Mouse (Mus musculus): ENCODE data around the gene Tbcd. TPM values are rescaled to one million over a fixed set of nuclear protein-coding genes. Genes with fewer than 3 reads are reported as not detected.
A peak's percentile ranks its signal among the peaks of the same experiment; 100 is the strongest.

Gene Tbcd
- polyA plus RNA-seq, 1 experiment from 2014 or later, result 61.9 TPM

DNA sequence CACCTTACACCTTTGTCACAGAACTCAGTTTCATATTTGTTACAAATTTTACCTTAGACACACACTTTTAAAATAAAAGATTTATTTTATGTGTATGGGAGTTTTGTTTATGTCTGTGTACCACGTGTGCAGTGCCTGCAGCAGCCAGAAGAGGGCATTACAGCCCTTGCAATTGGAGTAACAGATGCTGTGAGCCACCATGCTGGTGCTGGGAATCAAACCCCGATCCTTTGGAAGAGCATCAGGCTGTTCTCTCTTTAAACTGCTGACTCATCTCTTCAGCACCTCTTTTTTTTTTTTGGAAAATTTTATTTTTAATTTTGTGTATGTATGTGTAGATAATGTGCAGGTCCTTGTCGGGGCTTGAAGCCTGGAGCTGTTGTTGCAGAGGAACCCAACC, 6.1 kb downstream of the Tbcd start:
- H3K4me3 ChIP-seq (replicated peaks; ENCODE audit: low read length), result no peak overlapping the region
- H3K27me3 ChIP-seq (replicated peaks; ENCODE audit: control insufficient read depth, insufficient read depth, low read length), result no peaks in the 10 kb centered on the region
- H3K4me2 ChIP-seq (ENCODE audit: low read length), result no peak overlapping the region
- peaks cover 14% of the 10 kb centered on the region for H3K36me3 ChIP-seq (ENCODE audit: control insufficient read depth, insufficient read depth)
- 94% methylated on average over 3 of the region's 3 CpGs for WGBS
- H3K9ac ChIP-seq (replicated peaks; ENCODE audit: low read depth, low read length), result no peak overlapping the region
- H3K27ac ChIP-seq (ENCODE audit: low read length), result no peak overlapping the region
- H3K4me1 ChIP-seq (replicated peaks; ENCODE audit: control insufficient read depth, insufficient read depth, low read length), result peaks cover 6% of the 10 kb centered on the region
- ATAC-seq, result no peak
- no peaks in the 10 kb centered on the region for H3K9me3 ChIP-seq (ENCODE audit: control insufficient read depth, low read length)

- H3K4me3 ChIP-seq (replicated peaks; ENCODE audit: low read length), result no peak overlapping the region
- H3K4me2 ChIP-seq (ENCODE audit: low read length), result no peak overlapping the region
- no peaks in the 10 kb centered on the region for H3K9me3 ChIP-seq (ENCODE audit: control insufficient read depth, low read length)
- ATAC-seq, result no peak
- H3K9ac ChIP-seq (replicated peaks; ENCODE audit: low read depth, low read length), result no peak overlapping the region
- no peaks in the 10 kb centered on the region for H3K27me3 ChIP-seq (replicated peaks; ENCODE audit: control insufficient read depth, insufficient read depth, low read length)
- 96% methylated on average over 6 of the region's 6 CpGs for WGBS
- H3K36me3 ChIP-seq (ENCODE audit: control insufficient read depth, insufficient read depth), result peaks cover 14% of the 10 kb centered on the region
- no peaks in the 10 kb centered on the region for H3K4me1 ChIP-seq (replicated peaks; ENCODE audit: control insufficient read depth, insufficient read depth, low read length)
- H3K27ac ChIP-seq (ENCODE audit: low read length), result no peak overlapping the region
Measured at GRCm38 (mm10) chr11:121467408-121467807, 15.7 kb downstream of the Tbcd start.

DNA sequence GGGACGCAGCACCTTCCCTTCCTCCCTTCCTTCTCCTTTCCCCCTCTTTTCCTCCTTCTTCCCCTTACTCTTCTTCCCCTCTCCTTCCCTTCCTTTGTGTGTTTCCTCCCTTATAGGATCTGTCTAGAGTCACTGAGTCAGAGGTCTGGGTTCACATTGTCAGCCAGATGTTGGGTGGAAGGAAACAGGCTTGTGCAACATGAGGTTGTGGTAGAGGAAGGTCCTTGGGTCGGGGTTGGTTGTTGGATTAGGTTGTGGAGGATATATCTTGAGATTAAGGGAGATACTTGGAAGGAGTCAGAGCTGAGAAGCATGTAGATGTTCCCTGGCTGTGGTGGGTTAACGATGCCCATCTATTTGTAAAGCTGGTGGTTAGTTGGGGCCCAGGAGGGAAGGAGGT, 23.1 kb downstream of the Tbcd start:
- Histone ChIP-seq H3K4me3 (replicated peaks; ENCODE audit: low read length) (no peak overlapping the region), H3K4me1 (replicated peaks; ENCODE audit: control insufficient read depth, insufficient read depth, low read length) (no peaks in the 10 kb centered on the region), H3K9ac (replicated peaks; ENCODE audit: low read depth, low read length) (no peak overlapping the region), H3K27ac (ENCODE audit: low read length) (no peak overlapping the region), H3K9me3 (ENCODE audit: control insufficient read depth, low read length) (no peaks in the 10 kb centered on the region), H3K27me3 (replicated peaks; ENCODE audit: control insufficient read depth, insufficient read depth, low read length) (no peaks in the 10 kb centered on the region), H3K36me3 (ENCODE audit: control insufficient read depth, insufficient read depth) (peaks cover 2% of the 10 kb centered on the region; the same call in 1 of the 2 replicates), H3K4me2 (ENCODE audit: low read length) (no peak overlapping the region)
- no peak for ATAC-seq
- WGBS, result 88% methylated on average over 3 of the region's 3 CpGs

DNA sequence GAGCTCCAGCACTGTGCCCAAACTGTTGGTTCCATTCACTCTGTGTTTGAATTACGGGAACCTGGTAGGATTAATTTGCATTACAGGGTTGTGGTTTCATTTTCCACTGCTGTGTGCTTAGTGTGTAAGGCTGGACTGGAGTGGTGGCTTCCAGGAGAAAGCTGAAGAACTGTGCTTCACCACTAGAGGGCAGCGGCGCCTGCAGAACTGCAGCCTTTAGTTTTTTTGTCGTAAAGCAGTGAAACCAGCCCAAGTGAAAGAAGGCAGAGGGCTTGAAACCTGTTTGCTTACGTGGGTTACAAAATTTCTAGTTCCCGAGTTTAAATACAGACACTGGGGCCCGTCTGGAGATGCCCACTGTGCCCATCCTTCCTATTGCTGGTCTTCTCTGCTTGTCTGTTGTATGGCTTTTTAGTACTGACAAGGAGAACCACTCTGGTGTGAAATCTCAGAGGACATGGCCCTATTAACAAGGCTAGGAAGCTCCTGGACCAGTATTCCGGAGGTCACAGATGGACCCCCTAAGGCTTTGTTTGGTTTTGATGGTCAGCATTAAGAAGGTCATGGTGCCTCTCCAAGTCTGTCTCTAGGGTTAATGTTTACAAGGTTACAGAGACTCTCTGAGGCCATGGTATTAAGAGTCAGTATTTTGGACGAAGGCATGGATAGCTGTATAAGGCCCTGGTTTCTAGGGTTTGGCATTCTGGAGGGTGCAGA, 24.1 kb downstream of the Tbcd start:
- Histone ChIP-seq H3K4me2 (ENCODE audit: low read length) (no peak overlapping the region), H3K9me3 (ENCODE audit: control insufficient read depth, low read length) (no peaks in the 10 kb centered on the region), H3K4me1 (replicated peaks; ENCODE audit: control insufficient read depth, insufficient read depth, low read length) (no peaks in the 10 kb centered on the region), H3K4me3 (replicated peaks; ENCODE audit: low read length) (no peak overlapping the region), H3K27ac (ENCODE audit: low read length) (no peak overlapping the region), H3K9ac (replicated peaks; ENCODE audit: low read depth, low read length) (no peak overlapping the region), H3K27me3 (replicated peaks; ENCODE audit: control insufficient read depth, insufficient read depth, low read length) (no peaks in the 10 kb centered on the region), H3K36me3 (ENCODE audit: control insufficient read depth, insufficient read depth) (peaks cover 2% of the 10 kb centered on the region; the same call in 1 of the 2 replicates)
- WGBS, result 34% methylated on average over 9 of the region's 9 CpGs
- 0 out of 2 replicates have a peak, but pooled peaks have one; percentile 23 for ATAC-seq

DNA sequence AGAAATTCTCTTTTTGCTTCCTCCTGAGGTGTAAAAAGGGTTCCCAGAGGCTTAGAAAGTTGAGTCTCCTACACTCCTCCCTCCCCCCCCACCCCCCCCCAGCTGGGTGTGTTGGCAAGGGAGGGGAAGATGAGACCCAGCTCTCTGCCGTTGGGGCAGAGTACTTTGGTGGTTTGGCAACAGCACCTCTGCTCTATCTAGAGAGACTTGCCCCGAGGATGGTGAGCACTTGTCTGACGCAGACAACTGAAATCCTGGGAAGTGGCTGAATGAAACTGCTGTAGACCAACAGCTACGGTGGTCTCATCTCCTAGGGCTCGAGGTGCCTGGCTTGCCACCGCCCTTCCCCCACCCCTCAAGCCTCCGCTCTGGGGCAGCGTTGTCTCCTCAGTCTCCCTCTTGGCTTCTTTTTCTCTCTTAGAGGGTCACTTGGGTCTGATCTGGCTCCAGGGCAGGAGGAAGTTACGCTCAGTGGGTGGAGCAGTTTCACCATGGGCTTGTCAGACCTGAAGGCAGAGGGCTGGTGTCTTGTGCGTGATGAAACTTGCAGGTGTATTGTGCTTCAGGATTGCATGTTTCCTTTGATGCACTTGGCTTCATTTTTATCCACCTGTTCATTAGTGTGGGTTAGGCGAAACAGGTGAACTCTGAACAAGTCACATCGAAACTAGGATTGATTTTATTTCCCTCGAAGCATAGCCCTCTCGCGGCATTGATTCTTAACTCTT, 27.9 kb downstream of the Tbcd start:
- H3K4me3 ChIP-seq (replicated peaks; ENCODE audit: low read length), result no peak overlapping the region
- H3K9me3 ChIP-seq (ENCODE audit: control insufficient read depth, low read length), result no peaks in the 10 kb centered on the region
- H3K27me3 ChIP-seq (replicated peaks; ENCODE audit: control insufficient read depth, insufficient read depth, low read length), result no peaks in the 10 kb centered on the region
- no peak overlapping the region for H3K27ac ChIP-seq (ENCODE audit: low read length)
- no peak overlapping the region for H3K4me2 ChIP-seq (ENCODE audit: low read length)
- H3K9ac ChIP-seq (replicated peaks; ENCODE audit: low read depth, low read length), result no peak overlapping the region
- WGBS, result 93% methylated on average over 15 of the region's 15 CpGs
- H3K4me1 ChIP-seq (replicated peaks; ENCODE audit: control insufficient read depth, insufficient read depth, low read length), result no peaks in the 10 kb centered on the region
- ATAC-seq, result no peak
- H3K36me3 ChIP-seq (ENCODE audit: control insufficient read depth, insufficient read depth), result no peaks in the 10 kb centered on the region; the same call in 1 of the 2 replicates

DNA sequence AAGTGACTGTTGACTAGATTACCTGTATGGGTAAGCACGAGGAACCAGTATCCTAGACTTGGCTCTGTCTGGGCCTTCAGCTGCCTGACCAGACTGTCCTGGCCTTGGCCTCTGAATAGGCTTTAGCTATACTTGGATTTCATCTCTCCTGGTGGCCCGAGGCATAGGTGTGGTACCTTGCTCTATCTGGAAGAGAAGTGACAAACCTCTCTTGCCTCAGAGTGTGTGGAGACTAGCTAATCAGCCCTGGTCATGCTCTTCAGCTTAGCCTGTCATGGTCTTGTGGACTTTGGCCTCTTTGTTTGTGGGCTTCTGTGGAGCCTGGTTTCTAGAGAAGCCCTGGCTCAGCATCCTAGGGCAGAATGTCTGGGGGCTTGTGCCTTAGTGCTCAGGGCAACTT, 29.4 kb downstream of the Tbcd start:
- H3K4me1 ChIP-seq (replicated peaks; ENCODE audit: control insufficient read depth, insufficient read depth, low read length), result no peaks in the 10 kb centered on the region
- no peak overlapping the region for H3K9ac ChIP-seq (replicated peaks; ENCODE audit: low read depth, low read length)
- H3K9me3 ChIP-seq (ENCODE audit: control insufficient read depth, low read length), result no peaks in the 10 kb centered on the region
- H3K27me3 ChIP-seq (replicated peaks; ENCODE audit: control insufficient read depth, insufficient read depth, low read length), result no peaks in the 10 kb centered on the region
- H3K36me3 ChIP-seq (ENCODE audit: control insufficient read depth, insufficient read depth), result no peaks in the 10 kb centered on the region
- WGBS, result 93% methylated on average over 2 of the region's 2 CpGs
- no peak for ATAC-seq
- H3K4me3 ChIP-seq (replicated peaks; ENCODE audit: low read length), result no peak overlapping the region
- H3K4me2 ChIP-seq (ENCODE audit: low read length), result no peak overlapping the region
- H3K27ac ChIP-seq (ENCODE audit: low read length), result no peak overlapping the region

DNA sequence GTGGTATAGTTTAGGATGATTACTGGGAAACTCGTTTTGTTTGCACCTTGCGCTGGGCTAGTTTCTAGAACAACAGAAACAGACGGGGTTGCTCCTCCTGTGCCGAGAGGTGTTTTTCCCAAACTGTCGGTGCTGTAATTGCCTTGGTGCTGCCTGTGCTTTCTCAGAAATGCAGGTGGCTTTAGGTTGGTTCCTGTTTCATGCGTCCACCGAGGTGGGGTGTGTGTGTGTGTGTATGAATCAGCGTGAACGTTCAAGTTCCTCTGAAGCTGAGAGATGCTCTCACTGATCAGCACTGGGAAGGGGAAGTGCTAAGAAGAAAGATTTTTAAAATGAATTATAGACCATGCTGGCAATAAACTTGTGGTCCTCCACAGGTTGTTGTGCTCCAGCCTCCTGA, 34.1 kb downstream of the Tbcd start:
- no peak for ATAC-seq

DNA sequence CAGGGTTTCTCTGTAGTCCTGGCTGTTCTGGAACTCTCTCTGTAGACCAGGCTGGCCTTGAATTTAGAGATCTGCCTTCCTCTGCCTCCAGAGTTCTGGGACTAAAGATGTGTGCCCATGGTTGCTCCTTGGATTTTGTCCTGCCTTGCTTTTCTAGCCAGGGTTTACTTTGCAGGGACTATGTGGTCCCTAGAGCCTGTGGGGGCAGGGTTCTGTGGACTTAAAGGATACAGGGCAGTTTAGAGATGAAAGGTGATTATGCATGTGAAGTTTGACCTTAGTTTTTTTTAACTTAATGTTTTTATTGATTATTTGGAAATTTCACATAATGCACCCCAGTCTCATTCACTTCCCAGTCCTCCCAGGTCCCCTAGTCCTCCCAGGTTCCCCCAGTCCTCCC, 38.9 kb downstream of the Tbcd start:
- Histone ChIP-seq H3K9me3 (ENCODE audit: control insufficient read depth, low read length) (no peaks in the 10 kb centered on the region), H3K4me2 (ENCODE audit: low read length) (no peak overlapping the region), H3K9ac (replicated peaks; ENCODE audit: low read depth, low read length) (no peak overlapping the region), H3K27ac (ENCODE audit: low read length) (no peak overlapping the region), H3K4me1 (replicated peaks; ENCODE audit: control insufficient read depth, insufficient read depth, low read length) (no peaks in the 10 kb centered on the region), H3K27me3 (replicated peaks; ENCODE audit: control insufficient read depth, insufficient read depth, low read length) (no peaks in the 10 kb centered on the region), H3K4me3 (replicated peaks; ENCODE audit: low read length) (no peak overlapping the region), H3K36me3 (ENCODE audit: control insufficient read depth, insufficient read depth) (0 out of 2 replicates have a peak, but pooled peaks cover 2% of the 10 kb centered on the region)
- no peak for ATAC-seq

More for the DNA sequence above, 34.1 kb downstream of the Tbcd start:
- H3K4me3 ChIP-seq (replicated peaks; ENCODE audit: low read length), result no peak overlapping the region
- no peak overlapping the region for H3K27ac ChIP-seq (ENCODE audit: low read length)
- H3K4me1 ChIP-seq (replicated peaks; ENCODE audit: control insufficient read depth, insufficient read depth, low read length), result no peaks in the 10 kb centered on the region
- H3K9ac ChIP-seq (replicated peaks; ENCODE audit: low read depth, low read length), result no peak overlapping the region
- 89% methylated on average over 9 of the region's 9 CpGs for WGBS
- no peaks in the 10 kb centered on the region for H3K36me3 ChIP-seq (ENCODE audit: control insufficient read depth, insufficient read depth)
- H3K27me3 ChIP-seq (replicated peaks; ENCODE audit: control insufficient read depth, insufficient read depth, low read length), result no peaks in the 10 kb centered on the region
- no peak overlapping the region for H3K4me2 ChIP-seq (ENCODE audit: low read length)
- no peaks in the 10 kb centered on the region for H3K9me3 ChIP-seq (ENCODE audit: control insufficient read depth, low read length)

GRCm38 (mm10) chr11:121500595-121500994, 48.8 kb downstream of the Tbcd start:
- no peaks in the 10 kb centered on the region for H3K9me3 ChIP-seq (ENCODE audit: control insufficient read depth, low read length)
- H3K4me3 ChIP-seq (replicated peaks; ENCODE audit: low read length), result no peak overlapping the region
- no peak overlapping the region for H3K27ac ChIP-seq (ENCODE audit: low read length)
- peaks cover 2% of the 10 kb centered on the region for H3K36me3 ChIP-seq (ENCODE audit: control insufficient read depth, insufficient read depth)
- H3K27me3 ChIP-seq (replicated peaks; ENCODE audit: control insufficient read depth, insufficient read depth, low read length), result no peaks in the 10 kb centered on the region
- no peak overlapping the region for H3K9ac ChIP-seq (replicated peaks; ENCODE audit: low read depth, low read length)
- no peaks in the 10 kb centered on the region for H3K4me1 ChIP-seq (replicated peaks; ENCODE audit: control insufficient read depth, insufficient read depth, low read length)
- no peak overlapping the region for H3K4me2 ChIP-seq (ENCODE audit: low read length)
- no peak for ATAC-seq
